Mouse (Mus musculus) kidney, postnatal 14 days (tissue): ENCODE measurements around the gene Cux1.

Experiments
- DNase-seq: peaks from one replicate; pipeline ENCODE4 v3.0.0; 2022; ENCODE audit warnings: mixed read lengths

The Cux1 gene

GRCm38 (mm10) chr5:136467360-136467999 lies 99.8 kb downstream of the Cux1 start:
- peak; percentile 81 for DNase-seq

DNA sequence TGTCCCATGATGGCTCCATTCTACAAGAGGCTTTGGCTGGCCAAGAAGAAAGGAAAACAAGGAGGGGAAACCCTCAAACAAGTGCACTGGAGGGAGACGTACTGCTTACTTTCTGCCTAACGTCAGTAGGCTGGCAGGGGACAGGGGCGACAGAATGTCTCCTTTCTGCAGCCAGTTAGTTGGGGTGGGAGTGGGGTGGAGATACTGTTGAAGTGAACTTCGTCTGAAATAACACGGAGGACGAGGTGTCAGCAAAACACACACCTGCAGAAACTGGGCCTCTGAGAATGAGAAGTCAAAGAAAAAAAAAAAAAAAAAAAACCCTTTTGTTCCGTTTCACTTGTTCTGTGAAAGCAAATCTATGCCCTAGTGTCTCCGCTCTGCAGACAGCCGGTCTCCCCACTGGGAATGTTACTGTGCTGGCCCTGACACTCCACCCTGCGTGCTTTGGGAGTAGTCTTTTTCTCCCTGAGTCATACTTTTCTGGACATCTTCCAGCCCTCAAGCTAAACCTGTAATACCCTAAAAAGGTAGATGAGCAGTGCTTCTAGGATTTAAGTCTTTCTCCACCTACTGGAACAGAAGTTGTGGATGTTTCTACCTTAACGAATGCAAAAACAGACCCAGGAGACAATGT lies 101.4 kb downstream of the Cux1 start:
- peak; percentile 51 for DNase-seq

DNA sequence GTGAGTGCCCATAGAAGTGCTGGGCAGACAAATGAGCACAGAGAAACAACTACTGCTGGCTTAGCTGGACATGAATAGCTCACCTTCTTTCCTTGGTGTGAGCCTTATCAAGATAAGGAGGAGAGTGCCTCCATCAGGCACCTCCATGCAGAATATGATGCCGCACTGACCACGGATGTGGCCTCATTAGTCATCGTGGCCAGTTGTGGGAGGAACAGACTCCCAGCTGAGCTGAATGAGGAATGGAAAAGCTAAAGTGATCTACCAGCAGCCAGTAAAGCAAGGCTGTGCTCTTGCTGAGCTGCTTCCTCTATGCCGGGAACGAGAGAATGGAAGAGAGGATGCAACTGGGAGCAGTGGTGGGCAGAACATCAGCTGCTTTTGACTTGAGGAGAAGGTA lies 101.9 kb downstream of the Cux1 start:
- DNase-seq: no peak

DNA sequence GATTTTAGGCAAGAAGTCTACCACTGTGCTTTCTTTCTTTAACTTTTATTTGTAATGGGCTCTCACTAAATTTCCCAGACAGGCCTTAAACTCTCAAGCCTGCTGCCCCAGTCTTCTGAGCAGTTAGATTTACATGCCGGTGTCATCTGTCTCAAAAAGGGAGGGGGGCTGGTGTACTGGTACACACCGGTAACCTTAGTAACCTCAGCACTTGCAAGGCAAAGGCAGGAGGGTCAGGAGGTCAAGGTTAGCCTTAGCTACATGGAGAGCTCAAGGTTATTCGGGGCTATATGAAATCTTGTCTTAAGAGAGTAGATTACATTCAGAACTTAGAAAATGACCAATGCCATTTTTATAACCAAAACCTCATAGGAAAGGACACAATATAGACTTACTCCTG lies 102.4 kb downstream of the Cux1 start:
- DNase-seq: no peak

GRCm38 (mm10) chr5:136464128-136464527 lies 103.2 kb downstream of the Cux1 start:
- DNase-seq: peak; percentile 44

GRCm38 (mm10) chr5:136462613-136463012 lies 104.7 kb downstream of the Cux1 start:
- DNase-seq: peak; percentile 39

DNA sequence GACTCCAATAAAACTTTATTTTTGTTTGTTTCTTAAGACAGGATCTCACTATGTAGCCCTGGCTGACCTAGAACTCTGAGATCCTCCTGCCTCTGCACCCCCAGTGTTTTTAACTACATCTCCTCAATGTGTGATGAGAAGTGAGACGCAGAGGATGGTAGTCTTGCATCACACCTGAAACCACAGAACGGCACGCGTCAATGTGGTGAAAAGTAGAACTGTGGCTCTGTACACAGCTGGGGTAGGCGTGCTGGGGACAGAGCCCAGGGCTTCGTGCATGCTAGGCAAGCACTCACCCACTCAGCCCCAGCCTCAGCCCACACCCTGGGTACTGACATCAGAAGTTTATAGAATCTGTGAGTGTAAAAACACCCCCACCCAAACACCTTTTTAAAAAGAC lies 107.4 kb downstream of the Cux1 start:
- DNase-seq: no peak

- DNase-seq: no peak
Measured at GRCm38 (mm10) chr5:136458893-136459499, 108.3 kb downstream of the Cux1 start.

DNA sequence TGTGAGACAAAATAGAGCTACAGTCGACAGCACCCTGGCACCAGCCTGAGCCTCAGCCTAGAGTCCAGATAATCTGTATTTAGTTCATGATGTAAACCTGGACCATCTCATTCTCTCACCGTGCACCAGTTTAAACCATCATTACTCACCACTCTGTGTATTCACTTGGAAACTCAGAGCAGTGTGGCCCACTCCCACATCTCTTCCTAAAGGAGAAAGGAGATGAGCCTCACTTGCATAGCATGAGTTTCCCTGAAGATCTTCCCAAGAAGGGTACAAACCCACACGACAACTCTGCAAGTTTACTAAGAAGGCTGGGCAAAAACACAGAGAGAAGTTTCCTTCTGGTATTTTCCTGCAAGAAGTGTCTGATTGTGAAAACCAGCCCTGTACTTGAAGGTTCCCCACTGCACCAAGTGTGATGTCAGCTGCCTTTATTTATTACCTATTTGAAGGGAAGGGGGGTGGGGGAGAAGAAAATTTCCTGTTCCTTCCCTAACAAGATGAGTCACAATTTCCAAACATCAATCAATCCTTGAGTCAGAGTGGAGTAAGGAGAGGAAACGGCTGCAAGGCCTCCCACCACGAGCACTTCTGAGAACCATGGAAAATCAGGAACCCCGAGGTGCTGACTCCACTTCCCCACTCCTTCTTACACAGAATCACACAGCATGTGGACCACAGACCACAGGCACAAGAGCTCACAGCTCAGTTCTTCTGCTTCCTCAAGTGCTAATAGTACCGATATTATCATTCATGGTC lies 109.0 kb downstream of the Cux1 start:
- DNase-seq: peak; percentile 61

- DNase-seq: no peak
Measured at GRCm38 (mm10) chr5:136456395-136456794, 110.9 kb downstream of the Cux1 start.

DNA sequence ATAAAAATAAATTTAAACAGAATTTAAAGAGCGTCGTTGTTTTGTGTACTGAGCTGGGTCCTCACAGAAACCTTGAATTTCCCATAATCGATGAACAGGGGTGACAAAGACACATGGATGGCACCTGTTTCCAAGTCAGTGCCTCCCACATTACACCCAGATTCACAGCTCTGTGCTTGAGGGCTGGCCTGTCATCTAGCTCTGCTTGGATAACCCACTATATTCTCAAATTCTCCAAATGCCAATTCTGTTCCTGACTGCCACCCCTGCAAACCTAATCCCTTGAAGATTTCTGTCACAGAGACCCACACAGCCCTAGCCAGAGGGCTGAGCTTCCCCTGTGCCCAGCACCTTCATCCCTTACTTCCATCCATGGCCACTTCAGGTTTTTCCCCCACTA lies 114.6 kb downstream of the Cux1 start:
- no peak for DNase-seq

DNA sequence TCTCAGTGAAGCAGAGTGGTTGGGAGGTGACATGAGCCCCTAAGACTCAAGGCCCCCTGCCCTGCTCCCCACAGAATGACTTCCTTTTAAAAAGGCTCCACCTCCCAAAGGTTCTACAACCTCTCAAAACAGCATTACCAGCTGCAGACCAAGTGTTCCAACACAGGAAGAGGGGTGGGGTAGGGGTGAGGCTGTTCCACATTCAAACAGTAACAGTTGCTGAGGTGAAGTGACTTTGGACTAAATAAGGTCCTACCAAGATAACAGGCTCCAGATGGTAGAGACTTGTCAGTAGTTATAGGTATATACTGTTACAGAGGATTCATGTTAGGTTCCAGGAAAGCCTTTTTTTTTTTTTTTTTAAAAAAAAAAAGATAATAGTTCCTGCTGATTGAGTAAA lies 117.5 kb downstream of the Cux1 start:
- no peak for DNase-seq

GRCm38 (mm10) chr5:136445967-136446366 lies 121.3 kb downstream of the Cux1 start:
- DNase-seq: no peak

GRCm38 (mm10) chr5:136442238-136443187 lies 124.8 kb downstream of the Cux1 start:
- peak; percentile 61 for DNase-seq

GRCm38 (mm10) chr5:136429647-136430046 lies 137.6 kb downstream of the Cux1 start:
- DNase-seq: no peak

GRCm38 (mm10) chr5:136428498-136429060 lies 138.7 kb downstream of the Cux1 start:
- peak; percentile 77 for DNase-seq

DNA sequence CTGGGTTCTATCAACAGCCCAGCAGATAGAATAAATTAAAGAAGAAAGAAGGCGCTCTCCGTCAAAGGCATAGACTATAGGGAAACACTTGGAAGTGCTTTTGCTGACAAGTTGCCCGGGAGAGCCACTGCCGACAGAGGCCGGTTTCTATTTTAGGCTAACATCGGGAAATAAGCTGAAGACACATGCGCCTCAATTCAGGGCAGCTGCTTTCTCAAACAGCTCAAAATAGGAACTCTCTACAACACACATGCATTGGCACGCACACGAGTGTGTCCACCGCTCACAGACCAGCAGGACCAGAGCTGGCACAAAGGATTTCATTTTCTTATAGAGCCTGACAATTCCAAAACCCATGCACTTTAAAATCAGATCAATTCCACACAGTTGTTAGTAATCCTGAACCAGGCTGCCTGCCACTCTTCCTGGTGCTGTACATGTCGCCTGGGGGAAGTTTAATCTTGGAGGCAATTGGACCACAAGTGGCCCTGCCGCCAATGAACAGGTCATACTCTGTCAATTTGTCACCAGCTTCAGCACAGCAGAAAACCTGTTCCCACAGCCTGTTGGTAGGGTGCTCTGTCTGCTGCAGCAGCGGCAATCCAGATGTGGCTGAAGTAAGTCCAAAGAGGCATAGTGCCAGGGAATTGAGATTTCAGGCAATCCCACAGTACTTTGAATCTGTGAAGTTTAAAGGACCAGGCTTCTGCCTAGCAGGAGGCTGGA lies 139.4 kb downstream of the Cux1 start:
- peak; percentile 66 for DNase-seq

DNA sequence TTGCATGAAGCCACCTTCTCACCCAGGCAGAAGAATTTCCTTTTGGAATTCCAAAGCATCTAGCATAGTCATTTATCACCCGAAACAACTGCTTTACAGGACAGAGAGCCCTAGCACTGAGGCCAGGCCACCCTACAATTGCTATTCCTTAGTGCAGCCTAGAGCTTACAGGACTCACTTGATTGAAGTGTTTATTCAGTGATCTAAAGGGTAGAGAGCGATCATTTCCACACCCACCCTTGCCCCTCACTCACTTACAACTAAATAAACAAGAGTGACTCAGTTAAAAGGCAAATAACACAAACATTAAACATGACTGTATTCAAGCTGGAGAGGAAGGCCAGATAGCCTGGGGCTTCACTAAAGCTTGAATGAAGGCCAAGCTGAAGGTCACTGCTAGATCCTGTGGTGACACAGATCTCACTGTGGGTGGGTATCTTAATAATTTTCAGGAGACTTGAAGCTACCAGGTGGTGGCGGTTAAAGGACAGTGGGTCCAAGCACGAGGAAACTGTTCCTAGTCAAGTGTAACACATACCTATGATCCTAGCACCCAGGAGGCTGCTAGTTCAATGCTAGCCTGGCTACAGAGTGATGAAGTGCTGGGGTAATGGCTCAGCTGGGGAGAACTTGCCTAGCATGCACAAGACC lies 140.0 kb downstream of the Cux1 start:
- DNase-seq: no peak

DNA sequence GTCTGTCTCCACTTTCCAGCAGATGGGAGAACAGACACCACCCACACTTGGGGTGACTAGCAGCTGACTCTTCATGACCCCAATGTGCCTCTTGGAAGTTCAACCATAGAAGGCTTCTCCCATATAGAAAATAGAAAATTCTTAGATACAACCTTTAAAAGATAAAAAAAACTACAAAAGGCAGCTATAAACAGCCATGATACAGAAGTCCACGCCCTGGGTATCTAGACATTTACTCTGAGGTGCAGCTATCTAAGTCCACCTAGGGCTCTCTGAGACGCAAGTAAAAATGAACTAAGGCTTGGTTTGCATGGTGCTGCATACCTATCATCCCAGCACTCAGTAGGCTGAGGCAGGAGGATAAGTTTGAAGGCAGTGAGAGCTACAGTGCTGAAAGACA lies 144.3 kb downstream of the Cux1 start:
- DNase-seq: no peak

GRCm38 (mm10) chr5:136421885-136422284 lies 145.4 kb downstream of the Cux1 start:
- no peak for DNase-seq

DNA sequence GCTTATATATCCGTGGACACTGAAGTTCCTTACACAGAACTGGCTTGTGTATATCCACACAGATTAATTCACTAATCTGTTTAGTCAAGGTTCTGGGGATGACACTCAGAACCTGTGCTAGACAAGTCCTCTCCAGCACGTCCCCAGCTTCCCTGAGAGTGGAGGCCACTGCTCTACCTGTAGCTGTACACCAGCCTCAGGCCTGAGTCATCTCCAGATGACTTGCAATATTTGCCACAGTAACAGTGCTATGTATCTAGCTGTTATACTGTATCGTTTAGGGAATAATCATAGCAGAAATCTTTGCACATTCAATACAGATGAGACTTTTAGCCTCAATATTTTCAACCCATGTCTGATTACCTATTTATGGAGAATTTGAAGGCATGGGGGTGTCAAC lies 146.0 kb downstream of the Cux1 start:
- no peak for DNase-seq
